Mouse (Mus musculus) bone marrow, adult 2 months (tissue): ENCODE measurements around the gene Mtr.

ENCODE experiments used
- CTCF ChIP-seq: fragments of 200-500 bp; IDR thresholded peaks from 2 replicates; pipeline ENCODE4 v1.5.1; 2011; ENCODE audit warnings: low read length, control low read depth; ENCODE audit not compliant: control insufficient read depth, insufficient read depth
- POLR2A ChIP-seq: fragments of 200-500 bp; IDR thresholded peaks from 2 replicates; pipeline ENCODE4 v1.6.1; 2011; ENCODE audit warnings: low read depth, mild to moderate bottlenecking, control low read depth, low read length, borderline replicate concordance; ENCODE audit not compliant: control insufficient read depth

DNA sequence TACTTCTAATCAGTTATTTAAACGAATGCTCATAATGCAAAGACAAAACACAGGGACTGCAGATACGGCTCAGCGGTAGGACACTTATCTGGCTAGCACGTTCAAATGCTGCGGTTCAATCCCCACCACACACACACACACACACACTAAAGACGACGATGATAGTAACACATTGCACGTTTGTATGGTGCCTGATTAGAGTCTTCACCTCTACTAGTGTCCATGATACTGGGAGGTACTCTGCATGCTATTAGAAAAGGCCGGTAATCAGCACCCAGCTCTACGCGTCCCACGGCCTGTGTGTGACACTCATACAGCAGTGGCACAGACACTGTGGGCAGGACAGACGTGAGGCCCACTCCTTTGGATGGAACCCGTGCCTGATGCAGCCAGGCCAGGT lies 39.3 kb downstream of the Mtr start:
- no peak for TF ChIP-seq POLR2A
- TF ChIP-seq CTCF: no peak
